Mouse (Mus musculus) stomach, embryonic 14.5 days (tissue): ENCODE results near the gene Tigd4. TPM values are rescaled to one million over a fixed set of nuclear protein-coding genes. Genes with fewer than 3 reads are reported as not detected.
A peak's percentile ranks its signal among the peaks of the same experiment; 100 is the strongest.

Source experiments
- ATAC-seq: fragments of 200-750 bp; cut with Nextera tagmentation; 2 replicates; pipeline ENCODE4 v1.8.0; 2017; ENCODE audit warnings: low read depth, moderate TSS enrichment; ENCODE audit not compliant: insufficient number of reproducible peaks, insufficient read depth, low FRiP score
- H3K27ac ChIP-seq: fragments of 300-500 bp; sonication (generic); 2 replicates; pipeline ENCODE4 v1.5.1; 2014; ENCODE audit warnings: mild to moderate bottlenecking, low read length, moderate library complexity, mixed read lengths
- H3K27me3 ChIP-seq: fragments of 300-500 bp; sonication (generic); 2 replicates; pipeline ENCODE4 v1.6.1; 2014; ENCODE audit warnings: low read length, control low read depth, mixed read lengths; ENCODE audit not compliant: control insufficient read depth, insufficient read depth
- H3K36me3 ChIP-seq: fragments of 300-500 bp; sonication (generic); 2 replicates; pipeline ENCODE4 v1.6.1; 2014; ENCODE audit warnings: mild to moderate bottlenecking, control low read depth, low read length, moderate library complexity, mixed read lengths; ENCODE audit not compliant: control insufficient read depth, insufficient read depth
- H3K4me1 ChIP-seq: fragments of 300-500 bp; sonication (generic); 2 replicates; pipeline ENCODE4 v1.6.1; 2014; ENCODE audit warnings: low read length, control low read depth, mixed read lengths; ENCODE audit not compliant: control insufficient read depth, insufficient read depth
- H3K4me2 ChIP-seq: fragments of 300-500 bp; sonication (generic); replicated peaks from 2 replicates; pipeline ENCODE4 v1.6.1; 2014; ENCODE audit warnings: low read depth, low read length, control low read depth
- H3K4me3 ChIP-seq: fragments of 300-500 bp; sonication (generic); 2 replicates; pipeline ENCODE4 v1.5.1; 2014; ENCODE audit warnings: low read depth, low read length, control low read depth
- H3K9ac ChIP-seq: fragments of 300-500 bp; sonication (generic); replicated peaks from 2 replicates; pipeline ENCODE4 v1.6.1; 2014; ENCODE audit warnings: low read depth, mild to moderate bottlenecking, control low read depth, low read length, moderate library complexity, mixed read lengths
- H3K9me3 ChIP-seq: fragments of 300-500 bp; sonication (generic); 2 replicates; pipeline ENCODE4 v1.6.1; 2016; ENCODE audit warnings: low read depth, low read length, control low read depth; ENCODE audit not compliant: control insufficient read depth
- WGBS: fragments of 180-500 bp; shearing (Covaris S2); extraction: QIAGEN DNeasy Blood & Tissue Kit; methylation state at CpG from one replicate; pipeline ENCODE4 v1.1.7; 2014; 5-methylcytosine and 5-hydroxymethylcytosine counted together
- polyA plus RNA-seq: library from polyadenylated mRNA; unstranded; fragments of >200 nt; fragmentation: Nextera tagmentation; extraction: Ambion mirVana; gene quantifications from 2 replicates; pipeline ENCODE4 v1.2.1, GENCODE M21; 2014

Gene Tigd4
- polyA plus RNA-seq, 1 experiment from 2014 or later, result 0.23 TPM

GRCm38 (mm10) chr3:84580716-84581115 is 12.7 kb upstream of the Tigd4 start:
- Histone ChIP-seq H3K4me1 (peaks cover 20% of the 10 kb centered on the region; the same call in 1 of the 2 replicates), H3K27me3 (no peaks in the 10 kb centered on the region), H3K27ac (no peak overlapping the region), H3K9me3 (no peaks in the 10 kb centered on the region), H3K9ac (no peak overlapping the region), H3K4me2 (peak overlapping the region; percentile 78), H3K36me3 (no peaks in the 10 kb centered on the region), H3K4me3 (peak overlapping the region; percentile 88)
- WGBS, result 26% methylated on average over 4 of the region's 4 CpGs
- no peak for ATAC-seq

DNA sequence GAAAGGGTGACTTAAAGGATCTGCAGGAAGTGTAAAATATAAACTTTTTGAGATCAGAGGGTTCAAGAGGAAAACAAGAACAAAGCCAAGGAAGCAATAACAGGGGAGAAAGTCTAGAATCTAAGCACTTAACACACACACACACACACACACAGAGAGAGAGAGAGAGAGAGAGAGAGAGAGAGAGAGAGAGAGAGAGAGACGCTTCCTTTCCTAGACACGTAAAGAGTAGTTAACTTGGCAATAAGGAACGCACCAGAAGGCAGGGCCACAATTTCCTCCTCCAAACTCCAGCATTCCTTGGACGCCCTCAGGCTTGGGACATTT is 11.7 kb upstream of the Tigd4 start:
- no peak for ATAC-seq
- peak overlapping the region; percentile 80 for H3K9ac ChIP-seq
- no peaks in the 10 kb centered on the region for H3K9me3 ChIP-seq

DNA sequence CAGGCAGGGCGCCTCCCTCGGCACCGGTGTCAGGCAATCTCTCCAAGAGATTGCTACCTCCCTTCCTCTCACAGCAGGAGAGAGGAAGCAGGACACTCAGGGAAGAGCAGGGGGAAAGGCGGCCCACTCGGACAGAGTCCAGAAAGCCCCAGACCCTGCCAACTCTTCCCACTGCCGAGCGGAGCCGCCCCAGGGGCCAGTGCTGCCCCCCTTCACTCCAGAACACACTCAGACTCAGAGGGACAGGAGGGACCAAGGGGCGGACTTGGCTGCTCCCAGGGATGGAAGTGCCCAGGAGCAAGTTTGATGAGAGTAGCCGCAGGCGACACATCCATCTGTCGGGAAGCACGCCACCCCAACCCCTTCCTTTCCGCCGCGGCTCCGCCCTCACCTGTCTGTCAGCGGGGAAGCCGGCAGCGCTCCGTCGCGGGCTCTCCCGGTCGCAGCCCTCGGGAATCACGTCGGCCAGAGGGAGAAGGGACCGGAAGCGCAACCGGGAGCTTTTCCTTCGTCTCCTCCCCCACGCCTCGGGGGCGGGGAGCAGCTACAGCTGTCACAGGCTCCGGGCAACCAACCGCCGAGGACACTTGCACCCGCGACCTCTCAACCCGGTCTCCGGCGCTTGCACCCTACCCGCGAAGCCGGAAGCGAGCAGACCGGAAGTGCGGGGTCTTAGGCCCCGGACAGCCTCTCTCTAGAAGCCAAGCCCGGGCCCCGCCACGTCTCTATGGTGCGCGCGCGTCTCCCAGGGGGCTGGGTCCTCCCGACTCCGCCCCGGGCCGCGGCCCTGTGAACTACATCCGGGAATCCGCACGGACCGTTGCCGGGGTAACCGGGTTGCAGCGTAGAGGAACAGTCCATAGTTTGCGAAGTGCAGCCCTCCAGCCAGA is 11.1 kb upstream of the Tigd4 start, which contains the start of gene Arfip1:
Arfip1 (minus strand) TSS at position 603 of the 890 bp plus-strand sequence.
- WGBS, result 1% methylated on average over 70 of the region's 70 CpGs
- Histone ChIP-seq H3K4me1 (peaks cover 20% of the 10 kb centered on the region; the same call in 1 of the 2 replicates), H3K4me3 (peak within 1 kb of the TSS; percentile 88), H3K27ac (peak within 1 kb of the TSS; percentile 94), H3K27me3 (no peaks in the 10 kb centered on the region), H3K36me3 (no peaks in the 10 kb centered on the region), H3K9me3 (no peaks in the 10 kb centered on the region), H3K4me2 (peak within 1 kb of the TSS; percentile 78), H3K9ac (peak within 1 kb of the TSS; percentile 80)
- ATAC-seq, result peak; percentile 99

More for the DNA sequence above, 11.7 kb upstream of the Tigd4 start:
- 0% methylated on average over 4 of the region's 4 CpGs for WGBS
- peak overlapping the region; percentile 88 for H3K4me3 ChIP-seq
- H3K27ac ChIP-seq, result peak overlapping the region; percentile 94
- H3K4me2 ChIP-seq, result peak overlapping the region; percentile 78
- H3K36me3 ChIP-seq, result no peaks in the 10 kb centered on the region
- H3K27me3 ChIP-seq, result no peaks in the 10 kb centered on the region
- peaks cover 20% of the 10 kb centered on the region; the same call in 1 of the 2 replicates for H3K4me1 ChIP-seq

- H3K36me3 ChIP-seq, result no peaks in the 10 kb centered on the region
- ATAC-seq, result peak; percentile 23
These were observed 10.5 kb upstream of the Tigd4 start for GRCm38 (mm10) chr3:84582913-84583276.

DNA sequence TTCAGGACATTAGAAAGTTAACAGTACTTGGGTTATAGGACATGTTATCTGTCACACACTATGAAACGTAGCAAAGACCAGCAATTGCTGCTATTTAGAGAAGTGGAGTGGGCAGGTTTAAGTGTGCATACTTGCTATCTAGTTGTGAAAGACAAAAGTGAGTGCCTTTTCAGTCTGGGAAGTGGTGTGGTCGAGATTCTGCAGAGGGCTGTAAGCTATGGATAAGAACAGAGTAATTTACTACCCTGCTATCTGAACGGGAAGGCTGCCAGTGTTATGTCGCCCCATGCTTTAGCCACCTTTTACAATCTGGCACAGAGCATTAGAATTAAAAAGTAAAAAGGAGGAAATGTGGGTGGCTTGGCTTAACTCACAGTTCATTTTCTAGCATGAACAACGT is 6.6 kb upstream of the Tigd4 start:
- Histone ChIP-seq H3K9ac (no peak overlapping the region), H3K4me2 (no peak overlapping the region), H3K27me3 (no peaks in the 10 kb centered on the region), H3K4me3 (no peak overlapping the region), H3K9me3 (no peaks in the 10 kb centered on the region), H3K4me1 (0 out of 2 replicates have a peak, but pooled peaks cover 4% of the 10 kb centered on the region), H3K36me3 (no peaks in the 10 kb centered on the region), H3K27ac (no peak overlapping the region)
- no peak for ATAC-seq
- WGBS, result 40% methylated on average over 5 of the region's 5 CpGs

More at GRCm38 (mm10) chr3:84582913-84583276, 10.5 kb upstream of the Tigd4 start:
- 1% methylated on average over 27 of the region's 27 CpGs for WGBS
- H3K4me3 ChIP-seq, result peak overlapping the region; percentile 88
- peak overlapping the region; percentile 7; the same call in 1 of the 2 replicates for H3K27ac ChIP-seq
- H3K9ac ChIP-seq, result peak overlapping the region; percentile 80
- H3K9me3 ChIP-seq, result no peaks in the 10 kb centered on the region
- peaks cover 20% of the 10 kb centered on the region; the same call in 1 of the 2 replicates for H3K4me1 ChIP-seq
- peak overlapping the region; percentile 78 for H3K4me2 ChIP-seq
- H3K27me3 ChIP-seq, result no peaks in the 10 kb centered on the region

DNA sequence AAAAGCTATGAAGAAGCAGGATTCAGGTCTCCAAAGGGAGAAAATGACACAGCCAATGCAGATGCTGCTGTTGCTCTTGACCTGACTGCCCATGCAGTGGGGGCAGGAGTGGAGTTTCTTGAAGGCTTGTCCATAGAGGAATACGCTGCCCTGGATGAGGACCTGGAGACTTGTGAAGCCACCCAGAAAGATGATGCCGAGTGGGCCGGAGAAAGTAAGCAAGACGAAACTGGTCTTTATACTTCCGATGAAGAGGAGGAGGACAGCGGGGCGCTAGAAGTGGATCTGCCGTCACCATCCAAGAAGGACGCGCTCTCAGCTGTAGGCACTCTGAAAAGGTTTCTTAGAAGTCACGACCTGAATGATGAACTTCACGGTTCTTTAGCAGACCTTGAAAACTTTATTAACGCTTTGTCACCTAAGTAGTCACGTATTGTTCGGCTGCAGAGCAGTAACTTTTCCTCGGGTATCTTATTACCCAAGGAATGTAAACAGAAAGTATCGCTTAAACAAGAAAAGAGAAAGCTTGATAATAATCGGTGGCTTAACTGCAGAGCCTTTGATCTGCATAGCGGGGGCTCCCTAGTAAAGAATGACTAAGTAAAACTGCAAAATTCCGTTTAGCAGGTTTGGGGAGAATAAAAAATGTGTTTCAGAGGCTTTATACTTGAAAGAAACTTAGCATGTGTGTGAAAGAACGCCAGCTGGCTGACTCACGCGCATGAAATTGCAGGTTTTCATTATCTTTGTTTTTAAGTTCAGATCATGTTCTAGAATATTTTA is 1.7 kb downstream of the Tigd4 start:
- H3K4me3 ChIP-seq, result peak overlapping the region; percentile 11
- no peak overlapping the region for H3K9ac ChIP-seq
- no peaks in the 10 kb centered on the region for H3K36me3 ChIP-seq
- H3K9me3 ChIP-seq, result no peaks in the 10 kb centered on the region
- peak overlapping the region; percentile 58 for H3K4me2 ChIP-seq
- peak; percentile 42; the same call in 1 of the 2 replicates for ATAC-seq
- no peaks in the 10 kb centered on the region for H3K27me3 ChIP-seq
- H3K27ac ChIP-seq, result peak overlapping the region; percentile 62; the same call in 1 of the 2 replicates
- no peaks in the 10 kb centered on the region for H3K4me1 ChIP-seq
- 2% methylated on average over 23 of the region's 23 CpGs for WGBS

DNA sequence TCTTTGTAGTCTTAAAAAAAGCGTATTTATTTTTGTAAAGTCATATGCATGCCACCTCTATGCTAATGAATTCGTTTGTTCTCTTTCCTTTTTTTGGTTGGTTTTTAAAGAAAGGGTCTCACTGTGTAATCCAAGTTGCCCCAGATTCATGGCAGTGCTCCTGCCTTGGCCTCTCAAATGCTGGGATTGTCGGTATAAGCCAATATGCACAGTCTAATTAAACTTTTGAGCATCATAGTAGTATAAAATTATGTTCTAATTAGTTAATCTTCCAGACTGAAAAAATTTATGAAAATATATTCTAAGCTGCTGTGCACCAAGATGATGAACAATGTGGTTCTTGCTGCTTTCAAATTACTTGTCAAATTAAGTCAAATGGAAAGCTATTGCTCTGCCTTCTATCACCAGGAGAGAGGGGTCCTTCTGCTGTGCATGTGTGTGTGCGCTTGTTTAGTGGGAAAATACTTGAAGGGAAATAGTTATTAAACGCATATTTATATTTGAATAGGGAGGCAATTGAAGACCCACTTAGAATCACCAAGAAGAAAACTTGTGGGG is 2.4 kb downstream of the Tigd4 start:
- Histone ChIP-seq H3K9me3 (no peaks in the 10 kb centered on the region), H3K27ac (no peak overlapping the region), H3K4me1 (no peaks in the 10 kb centered on the region), H3K4me3 (0 out of 2 replicates have a peak overlapping the region, but pooled peaks have one; percentile 11), H3K4me2 (peak overlapping the region; percentile 58), H3K9ac (no peak overlapping the region), H3K36me3 (no peaks in the 10 kb centered on the region), H3K27me3 (no peaks in the 10 kb centered on the region)
- ATAC-seq, result no peak
- WGBS, result 37% methylated on average over 5 of the region's 5 CpGs
